Mouse (Mus musculus) forebrain, embryonic 14.5 days (tissue): ENCODE data around the gene Ppm1l. TPM values are rescaled to one million over a fixed set of nuclear protein-coding genes. Genes with fewer than 3 reads are reported as not detected.
A peak's percentile ranks its signal among the peaks of the same experiment; 100 is the strongest.

Experiments
- ATAC-seq: fragments of 200-750 bp; cut with Nextera tagmentation; 2 replicates; pipeline ENCODE4 v1.8.0; 2017; ENCODE audit warnings: mild to moderate bottlenecking, moderate library complexity
- DNase-seq: peaks from one replicate; pipeline ENCODE4 v3.0.0-alpha.2; 2015; ENCODE audit warnings: low spot score
- H3K27ac ChIP-seq: fragments of 300-500 bp; sonication (generic); 2 replicates; pipeline ENCODE4 v1.5.1; 2014; ENCODE audit warnings: low read depth, mild to moderate bottlenecking, control low read depth, low read length, moderate library complexity
- H3K27me3 ChIP-seq: fragments of 300-500 bp; sonication (generic); replicated peaks from 2 replicates; pipeline ENCODE4 v1.6.1; 2014; ENCODE audit warnings: low read length, control low read depth, mixed read lengths; ENCODE audit not compliant: control insufficient read depth, insufficient read depth
- H3K36me3 ChIP-seq: fragments of 300-500 bp; sonication (generic); 2 replicates; pipeline ENCODE4 v1.6.1; 2014; ENCODE audit warnings: low read length, control low read depth; ENCODE audit not compliant: control insufficient read depth, insufficient read depth
- H3K4me1 ChIP-seq: fragments of 300-500 bp; sonication (generic); 2 replicates; pipeline ENCODE4 v1.6.1; 2014; ENCODE audit warnings: antibody characterized with exemption, low read length, control low read depth; ENCODE audit not compliant: control insufficient read depth, insufficient read depth
- H3K4me2 ChIP-seq: fragments of 300-500 bp; sonication (generic); 2 replicates; pipeline ENCODE4 v1.6.1; 2014; ENCODE audit warnings: mild to moderate bottlenecking, control low read depth, low read length
- H3K4me3 ChIP-seq: fragments of 300-500 bp; sonication (generic); 2 replicates; pipeline ENCODE4 v1.5.1; 2014; ENCODE audit warnings: low read depth, low read length, control low read depth
- H3K9ac ChIP-seq: fragments of 300-500 bp; sonication (generic); 2 replicates; pipeline ENCODE4 v1.6.1; 2014; ENCODE audit warnings: mild to moderate bottlenecking, low read length, control low read depth, moderate library complexity
- H3K9me3 ChIP-seq: fragments of 300-500 bp; sonication (generic); replicated peaks from 2 replicates; pipeline ENCODE4 v1.6.1; 2016; ENCODE audit warnings: low read length, control low read depth, mixed read lengths; ENCODE audit not compliant: control insufficient read depth
- WGBS: fragments of 180-500 bp; shearing (Covaris S2); extraction: QIAGEN DNeasy Blood & Tissue Kit; methylation state at CpG from one replicate; pipeline ENCODE4 v1.1.7; 2014; 5-methylcytosine and 5-hydroxymethylcytosine counted together
- polyA plus RNA-seq: library from polyadenylated mRNA; unstranded; fragments of >200 nt; fragmentation: Nextera tagmentation; extraction: Ambion mirVana; gene quantifications from 2 replicates; pipeline ENCODE4 v1.2.1, GENCODE M21; 2014

Ppm1l gene
- polyA plus RNA-seq, 1 experiment from 2014 or later, result 16.5 TPM

GRCm38 (mm10) chr3:69597816-69598215, 281.2 kb downstream of the Ppm1l start:
- Histone ChIP-seq H3K9me3 (no peaks in the 10 kb centered on the region), H3K4me3 (peak overlapping the region; percentile 69), H3K9ac (peak overlapping the region; percentile 89), H3K27ac (0 out of 2 replicates have a peak overlapping the region, but pooled peaks have one; percentile 76), H3K36me3 (peaks cover 3% of the 10 kb centered on the region; the same call in 1 of the 2 replicates), H3K4me1 (peaks cover 12% of the 10 kb centered on the region), H3K4me2 (peak overlapping the region; percentile 65), H3K27me3 (no peaks in the 10 kb centered on the region)
- ATAC-seq (peak; percentile 3; the same call in 1 of the 2 replicates), DNase-seq (peak; percentile 28)
- 3% methylated on average over 7 of the region's 7 CpGs for WGBS

- WGBS, result under 1% methylated on average over 74 of the region's 99 CpGs
- peak within 1 kb of the TSS; percentile 76 for H3K27ac ChIP-seq
- peak; percentile 89 for ATAC-seq
- peak within 1 kb of the TSS; percentile 69 for H3K4me3 ChIP-seq
- peak; percentile 86 for DNase-seq
- H3K27me3 ChIP-seq, result no peaks in the 10 kb centered on the region
- peak within 1 kb of the TSS; percentile 89 for H3K9ac ChIP-seq
- no peaks in the 10 kb centered on the region for H3K36me3 ChIP-seq
- H3K4me1 ChIP-seq, result peaks cover 12% of the 10 kb centered on the region
- H3K4me2 ChIP-seq, result peak within 1 kb of the TSS; percentile 65
- H3K9me3 ChIP-seq, result no peaks in the 10 kb centered on the region
These were observed 281.9 kb downstream of the Ppm1l start, which contains the start of gene B3galnt1 for GRCm38 (mm10) chr3:69598261-69599165. Gene B3galnt1 (minus strand): TSS chr3:69598960.

GRCm38 (mm10) chr3:69599166-69599500, 282.5 kb downstream of the Ppm1l start:
- Histone ChIP-seq H3K36me3 (no peaks in the 10 kb centered on the region), H3K4me3 (peak overlapping the region; percentile 69), H3K27me3 (no peaks in the 10 kb centered on the region), H3K4me2 (peak overlapping the region; percentile 65), H3K9me3 (no peaks in the 10 kb centered on the region), H3K27ac (peak overlapping the region; percentile 76; the same call in 1 of the 2 replicates), H3K9ac (peak overlapping the region; percentile 89), H3K4me1 (peaks cover 12% of the 10 kb centered on the region)
- 12% methylated on average over 5 of the region's 5 CpGs for WGBS
- DNase-seq (no peak), ATAC-seq (peak; percentile 30)

- H3K4me1 ChIP-seq, result no peaks in the 10 kb centered on the region
- no peak for DNase-seq
- no peak overlapping the region for H3K9ac ChIP-seq
- H3K9me3 ChIP-seq, result no peaks in the 10 kb centered on the region
- ATAC-seq, result no peak
- H3K27ac ChIP-seq, result no peak overlapping the region
- 76% methylated on average over 1 of the region's 1 CpGs for WGBS
- no peak overlapping the region for H3K4me2 ChIP-seq
- no peaks in the 10 kb centered on the region for H3K36me3 ChIP-seq
- no peak overlapping the region for H3K4me3 ChIP-seq
- no peaks in the 10 kb centered on the region for H3K27me3 ChIP-seq
These were observed 290.3 kb downstream of the Ppm1l start for GRCm38 (mm10) chr3:69606923-69607322.

GRCm38 (mm10) chr3:69607468-69607867, 290.8 kb downstream of the Ppm1l start:
- H3K4me2 ChIP-seq, result no peak overlapping the region
- no peak for ATAC-seq
- no peaks in the 10 kb centered on the region for H3K36me3 ChIP-seq
- H3K27ac ChIP-seq, result no peak overlapping the region
- WGBS, result 52% methylated on average over 1 of the region's 1 CpGs
- H3K27me3 ChIP-seq, result no peaks in the 10 kb centered on the region
- H3K9me3 ChIP-seq, result 0 out of 2 replicates have a peak, but pooled peaks cover 2% of the 10 kb centered on the region
- H3K4me3 ChIP-seq, result no peak overlapping the region
- no peak for DNase-seq
- no peak overlapping the region for H3K9ac ChIP-seq
- no peaks in the 10 kb centered on the region for H3K4me1 ChIP-seq

- H3K9ac ChIP-seq, result no peak overlapping the region
- no peak overlapping the region for H3K4me3 ChIP-seq
- no peaks in the 10 kb centered on the region for H3K36me3 ChIP-seq
- no peak for ATAC-seq
- H3K27ac ChIP-seq, result no peak overlapping the region
- DNase-seq, result no peak
- H3K4me2 ChIP-seq, result no peak overlapping the region
- H3K9me3 ChIP-seq, result 0 out of 2 replicates have a peak, but pooled peaks cover 7% of the 10 kb centered on the region
- 91% methylated on average over 5 of the region's 5 CpGs for WGBS
- no peaks in the 10 kb centered on the region for H3K4me1 ChIP-seq
- H3K27me3 ChIP-seq, result no peaks in the 10 kb centered on the region
These were observed 291.2 kb downstream of the Ppm1l start for GRCm38 (mm10) chr3:69607909-69608308.

Other genes starting within 250 kb of the Ppm1l start
- 39.8 and 42.3 TPM in 2 replicates for gene Kpna4, start 189.7 kb upstream of the Ppm1l start, polyA plus RNA-seq
- not detected in 2 replicates for gene Arl14, start 94.4 kb upstream of the Ppm1l start, polyA plus RNA-seq